Mouse (Mus musculus) monocyte, adult 5-6 weeks (primary cell): ENCODE results near the gene Arhgap4. TPM values are rescaled to one million over a fixed set of nuclear protein-coding genes. Genes with fewer than 3 reads are reported as not detected.
A peak's percentile ranks its signal among the peaks of the same experiment; 100 is the strongest.

Source experiments
- ATAC-seq: fragments of 153-309, 156-312 bp; replicated peaks from 2 replicates; pipeline ENCODE4 v1.8.0; 2017; ENCODE audit warnings: mild to moderate bottlenecking; ENCODE audit not compliant: low TSS enrichment, insufficient number of reproducible peaks, severe bottlenecking, poor library complexity, low FRiP score
- total RNA-seq: library from RNA; stranded (forward); fragments of 200-1000, 200-491, 200-594 nt; gene quantifications from 3 replicates; pipeline ENCODE4 v1.2.3, GENCODE M21; 2017

The Arhgap4 gene
- total RNA-seq = 164 to 232 TPM (median 166 TPM) in 3 replicates

DNA sequence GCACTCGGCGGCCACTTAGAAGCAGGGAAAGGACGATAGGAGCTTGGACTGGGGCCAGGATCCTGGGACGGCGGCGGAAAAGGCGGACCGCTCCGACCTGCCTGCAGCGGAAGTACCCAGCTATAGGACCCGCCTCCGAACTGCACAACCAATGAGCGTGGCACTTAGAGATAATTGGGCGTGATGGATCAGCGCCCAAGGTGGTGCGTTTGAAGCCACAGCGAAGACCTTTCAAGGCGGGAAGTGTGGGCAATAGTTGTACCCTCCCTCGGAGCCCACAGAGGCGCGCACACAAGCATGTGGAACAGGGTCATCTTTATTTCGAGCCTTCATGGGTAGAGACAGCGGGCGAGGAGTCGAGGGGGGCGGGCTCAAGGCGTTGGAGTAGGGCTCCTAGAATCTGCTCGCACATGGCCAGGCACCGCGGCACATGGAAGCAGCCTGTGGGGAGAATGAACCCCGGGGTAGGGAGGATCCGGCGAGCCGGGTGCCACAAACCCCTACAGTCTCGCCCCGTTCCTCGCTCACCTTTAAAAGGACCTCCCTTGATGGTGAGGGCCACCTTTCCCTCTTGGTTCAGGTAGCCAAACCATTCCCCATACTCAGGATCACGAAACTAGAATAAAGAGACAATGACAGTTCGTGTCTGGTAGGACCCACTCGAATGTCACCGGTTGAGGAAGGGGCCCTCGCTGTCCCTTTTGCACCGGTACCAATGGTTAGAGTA lies at the start of gene Arhgap4, which contains the start of gene Naa10:
Arhgap4 (minus strand) TSS at position 48 of the 727 bp plus-strand sequence.
Naa10 (minus strand) TSS at position 122 of the 727 bp plus-strand sequence.
- ATAC-seq = peak; percentile 99

DNA sequence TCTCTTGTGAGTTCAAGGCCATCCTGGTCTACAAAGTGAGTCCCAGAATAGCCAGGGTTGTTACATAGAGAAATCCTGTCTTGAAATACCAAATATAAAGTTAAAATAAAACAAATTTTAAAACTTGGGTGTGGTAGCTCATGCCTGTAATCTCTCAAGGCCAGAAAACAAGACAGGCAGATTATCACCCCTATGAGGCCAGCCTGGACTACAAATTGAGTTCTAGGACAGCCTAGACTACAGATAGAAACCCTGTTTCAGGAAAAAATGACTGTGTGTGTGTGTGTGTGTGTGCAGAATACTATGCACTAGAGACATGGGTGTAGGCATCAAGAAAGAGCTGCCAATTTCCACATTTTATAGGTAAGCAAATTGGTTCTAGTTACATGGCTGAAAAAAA lies 49.1 kb upstream of the Arhgap4 start:
- no peak for ATAC-seq

DNA sequence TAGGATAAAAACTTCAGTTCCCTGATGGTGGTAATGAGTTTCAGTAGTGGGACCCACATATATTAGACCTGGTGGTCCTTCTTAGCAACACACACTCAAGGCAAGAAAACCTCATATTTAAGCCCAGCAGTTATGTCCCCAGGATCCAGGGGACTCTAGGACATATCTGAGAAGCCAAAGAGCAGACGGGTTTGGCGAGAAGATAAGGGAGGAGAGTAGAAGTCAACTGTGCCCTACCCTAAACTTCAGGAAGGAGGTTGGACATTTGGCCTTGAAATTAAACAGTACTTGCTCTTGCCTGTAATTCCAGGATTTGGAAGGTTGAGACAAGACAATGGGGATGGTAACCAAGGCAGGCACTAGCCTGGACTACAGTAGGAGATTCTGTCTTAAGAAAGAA lies 48.1 kb upstream of the Arhgap4 start:
- no peak for ATAC-seq

DNA sequence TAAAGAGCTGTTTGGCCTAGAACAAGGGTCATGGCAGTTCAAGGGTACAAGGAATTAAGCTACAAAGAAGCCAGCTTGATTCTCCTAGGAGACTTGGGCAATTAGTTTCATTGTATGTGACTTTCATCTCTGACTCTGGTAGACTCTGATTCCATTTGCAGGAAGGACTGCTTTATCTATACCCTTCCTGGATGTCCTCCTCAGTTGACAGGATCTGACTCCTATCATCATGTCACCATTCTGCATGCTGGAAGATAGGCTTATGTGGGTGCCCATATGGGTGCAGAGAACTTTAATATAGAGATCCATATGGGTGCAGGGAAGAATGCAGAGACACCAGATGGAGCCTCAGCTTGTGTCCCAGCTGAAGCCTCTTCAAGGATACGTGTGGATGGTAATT lies 47.5 kb upstream of the Arhgap4 start:
- no peak for ATAC-seq

DNA sequence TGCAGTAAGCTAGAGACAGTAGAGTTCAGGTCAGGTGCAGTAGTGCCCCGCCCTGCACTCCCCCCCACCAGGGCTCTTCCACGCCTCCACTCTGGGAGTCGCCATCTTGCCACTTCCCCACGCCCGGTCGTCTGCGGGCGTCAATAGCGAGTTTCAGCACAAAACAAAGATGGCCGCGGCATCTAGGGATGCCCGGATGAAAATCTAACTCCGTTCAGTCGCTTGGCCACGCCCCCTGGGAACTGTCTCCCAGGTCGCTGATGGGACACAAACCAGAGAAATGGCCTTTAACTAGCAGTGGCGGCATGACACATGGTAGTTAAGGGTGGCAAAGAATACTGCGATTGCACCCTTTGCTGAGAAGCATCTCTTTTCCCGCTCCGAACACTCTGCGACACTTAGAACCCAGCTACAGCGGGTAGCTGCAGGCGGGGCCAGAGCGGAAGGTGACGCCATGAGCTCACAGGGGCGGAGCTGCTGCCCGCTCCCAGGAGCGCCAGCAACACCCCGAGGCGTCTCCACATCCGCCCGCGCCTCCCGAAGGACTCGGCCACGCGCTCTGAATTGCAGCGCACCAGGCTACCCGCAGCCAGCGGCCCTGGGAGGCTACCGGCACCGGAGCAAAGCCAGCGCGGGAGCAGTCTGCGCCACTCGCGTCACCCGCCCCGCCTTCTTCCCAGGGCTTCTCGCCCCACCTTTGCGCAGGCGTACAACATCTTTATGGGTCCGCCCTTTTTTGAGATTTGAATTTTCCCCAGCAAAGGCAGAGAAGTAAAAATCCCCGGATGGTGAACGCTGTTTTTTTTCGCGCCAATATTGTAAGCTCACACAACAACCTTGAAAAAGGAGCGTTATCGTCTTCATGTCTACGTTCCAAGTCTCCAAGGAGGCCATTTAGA lies 45.8 kb upstream of the Arhgap4 start:
- peak; percentile 32 for ATAC-seq

DNA sequence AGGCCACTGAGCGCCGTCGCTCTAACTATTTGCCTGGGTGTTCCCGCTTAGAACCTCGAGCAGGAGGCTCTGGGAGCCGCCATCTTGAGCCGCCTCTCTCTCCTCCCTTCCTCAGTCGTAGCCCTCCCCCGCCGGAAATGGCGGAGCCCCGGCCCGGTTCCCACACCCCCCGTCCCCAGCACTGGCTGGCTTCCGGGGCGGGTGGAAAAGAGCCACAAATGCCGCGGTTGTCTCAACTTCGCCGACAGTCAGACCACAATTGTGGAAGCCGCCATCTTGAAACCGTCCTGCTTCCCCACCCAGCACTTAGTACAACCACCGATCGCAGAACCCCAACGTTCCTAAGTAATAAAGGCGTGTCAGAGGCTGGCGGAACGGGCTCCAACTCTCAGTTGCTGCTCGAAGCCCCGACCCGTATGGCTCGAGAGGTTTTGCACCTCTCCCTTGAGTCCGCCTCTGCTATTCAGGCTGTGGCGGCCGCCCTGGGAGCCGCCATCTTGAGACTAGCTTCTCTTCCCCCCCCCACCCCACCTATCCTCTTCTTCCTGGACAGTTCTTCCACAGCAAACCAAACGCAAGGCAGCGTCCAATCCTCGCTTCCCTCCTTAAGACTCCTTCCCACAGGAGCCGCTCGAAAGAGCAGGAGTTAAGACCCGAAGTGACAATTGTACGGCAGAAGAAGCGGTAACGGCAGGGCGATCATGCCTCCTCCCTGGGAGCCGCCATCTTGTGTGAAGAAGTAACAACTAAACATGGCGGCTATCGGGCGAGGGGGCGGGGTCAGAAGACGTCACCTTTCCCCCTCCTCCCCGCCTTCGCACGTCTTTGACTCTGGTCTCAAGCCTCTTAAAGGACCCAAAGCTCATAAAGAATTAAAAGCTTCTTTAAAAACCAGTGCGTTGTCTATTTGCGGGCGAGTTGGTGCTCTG lies 44.8 kb upstream of the Arhgap4 start, which contains the start of gene Hcfc1:
Hcfc1 (minus strand) TSS at position 110 of the 929 bp plus-strand sequence.
- peak; percentile 57 for ATAC-seq

DNA sequence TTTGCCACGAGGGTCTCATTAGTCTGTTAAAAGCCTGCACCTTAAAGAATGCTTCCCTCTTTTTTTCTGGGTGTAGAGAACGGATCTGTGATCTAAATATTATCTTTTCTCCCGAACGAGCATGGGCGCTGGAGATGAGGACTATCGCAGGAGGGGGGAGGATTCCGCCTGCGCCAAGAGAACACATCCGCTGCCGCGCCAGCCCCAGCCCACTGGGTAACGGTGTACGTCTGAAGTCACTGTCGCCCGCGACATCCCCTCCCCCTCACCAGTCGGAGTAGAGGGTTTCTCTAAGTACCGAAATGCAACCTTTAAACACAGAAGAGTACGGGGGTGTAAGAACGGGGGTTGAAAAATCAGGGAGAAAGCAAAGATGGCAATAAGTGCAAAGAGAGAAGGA lies 43.6 kb upstream of the Arhgap4 start:
- no peak for ATAC-seq

DNA sequence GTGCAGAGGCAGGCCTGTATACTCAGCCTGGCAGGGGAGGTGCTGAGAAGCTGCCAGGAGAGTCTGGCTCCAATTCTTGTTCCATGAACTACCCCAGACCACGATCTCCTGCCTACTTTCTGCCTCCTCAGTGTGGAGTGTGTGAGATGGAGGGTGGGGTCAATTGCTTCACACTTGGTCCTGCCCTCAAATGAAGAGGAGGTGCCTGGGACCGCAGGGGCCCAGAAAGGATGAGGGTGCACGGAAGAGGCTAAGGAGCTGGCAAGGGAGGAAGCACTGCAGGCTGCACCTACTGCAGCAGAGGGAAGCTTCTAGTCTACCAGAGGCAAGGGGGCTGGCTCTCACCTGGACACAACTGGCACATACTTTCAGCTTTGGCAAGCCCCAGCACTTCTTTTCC lies 42.7 kb upstream of the Arhgap4 start:
- peak; percentile 54 for ATAC-seq

DNA sequence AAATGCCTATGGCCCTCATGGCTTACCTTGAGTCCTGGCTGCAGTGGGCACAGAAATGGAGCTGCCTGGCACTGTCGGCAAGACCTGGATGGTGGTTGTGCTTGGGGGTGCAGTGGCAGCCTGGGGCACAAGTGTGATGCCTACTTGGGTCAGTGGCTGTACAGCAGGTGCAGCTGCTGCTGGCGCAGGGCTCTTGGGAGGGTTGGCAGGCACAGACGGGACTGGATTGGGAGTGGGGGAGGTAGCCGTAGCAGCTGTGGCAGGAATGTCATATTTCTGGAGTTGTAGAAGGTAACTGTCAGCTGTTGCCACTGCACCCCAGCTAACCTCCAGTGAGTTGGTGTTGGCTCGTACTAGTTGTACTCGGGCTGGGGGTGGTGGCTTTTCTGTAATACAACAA lies 33.3 kb upstream of the Arhgap4 start:
- ATAC-seq = no peak

DNA sequence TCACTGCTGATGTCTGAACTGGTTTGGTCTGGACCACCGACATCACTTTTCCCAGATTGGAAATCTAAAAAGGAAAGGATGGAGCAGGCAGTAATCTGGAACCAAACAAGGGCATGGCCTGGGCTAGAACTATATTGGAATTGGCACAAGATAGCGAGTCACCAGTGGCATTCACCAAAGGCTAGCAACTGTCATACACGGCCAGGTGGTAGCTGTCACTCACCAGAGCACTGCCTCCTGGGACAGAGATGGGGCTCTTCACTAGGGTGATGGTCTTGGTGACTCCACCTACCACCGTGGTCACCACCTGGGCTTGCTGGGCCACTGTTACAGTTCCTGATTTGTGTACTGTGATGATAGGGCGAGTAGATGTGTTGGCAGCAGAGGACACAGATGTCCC lies 30.9 kb upstream of the Arhgap4 start:
- no peak for ATAC-seq

DNA sequence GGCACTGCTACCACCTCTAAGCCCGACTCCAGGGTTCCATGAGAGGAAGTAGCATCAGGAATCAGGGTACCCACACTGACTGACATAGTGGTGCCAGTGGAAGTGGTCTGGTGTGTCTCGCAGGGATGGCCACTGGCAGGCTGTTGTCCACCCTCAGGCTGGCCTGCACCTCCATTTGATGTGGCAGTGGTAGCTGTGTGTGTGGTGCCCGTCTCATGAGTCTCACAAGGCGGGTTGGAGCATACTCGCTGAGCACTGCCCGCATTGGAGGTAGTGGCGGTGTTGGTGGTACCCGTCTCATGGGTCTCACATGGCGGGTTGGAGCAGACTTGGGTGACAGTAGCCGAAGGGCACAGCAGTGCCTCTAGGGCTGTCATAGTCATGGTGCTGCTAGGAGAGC lies 27.7 kb upstream of the Arhgap4 start:
- no peak for ATAC-seq

DNA sequence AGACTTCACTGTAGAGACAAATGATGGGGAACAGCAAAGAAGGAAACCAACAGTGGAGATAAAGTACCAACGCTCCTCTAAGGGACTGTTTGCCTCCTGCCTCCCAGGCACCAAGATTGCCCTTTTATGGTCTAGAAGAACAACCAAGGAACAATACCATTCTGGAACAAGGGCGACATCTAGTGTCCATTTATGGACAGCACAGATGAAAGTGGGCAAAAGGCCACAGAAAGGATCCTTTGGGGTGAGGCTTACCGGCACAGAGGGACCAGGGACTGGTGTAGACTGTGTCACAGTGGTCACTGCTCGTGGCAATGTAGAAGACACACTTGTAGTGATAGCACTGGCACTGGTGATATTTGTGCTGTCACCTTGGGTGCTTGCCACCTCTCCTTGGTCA lies 27.0 kb upstream of the Arhgap4 start:
- peak; percentile 53 for ATAC-seq

DNA sequence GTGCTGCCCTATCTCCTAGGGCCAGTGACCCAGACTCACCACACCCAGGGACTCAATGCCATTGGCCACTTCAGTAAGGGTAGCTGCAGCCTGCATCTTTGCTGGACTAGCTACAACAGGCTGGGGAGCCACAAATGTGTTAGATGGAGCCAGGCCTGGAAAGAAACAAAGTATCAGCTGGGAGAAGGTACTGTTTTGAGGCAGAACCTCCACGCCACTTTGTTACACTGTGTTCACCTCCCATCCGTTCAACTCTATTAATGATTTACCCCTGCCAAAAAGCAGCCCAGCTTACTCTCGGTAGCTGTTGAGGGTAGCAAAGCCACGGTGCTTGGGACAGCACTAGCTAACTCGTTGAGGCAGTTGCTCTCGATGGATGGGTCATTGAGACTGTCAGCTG lies 25.2 kb upstream of the Arhgap4 start:
- no peak for ATAC-seq

DNA sequence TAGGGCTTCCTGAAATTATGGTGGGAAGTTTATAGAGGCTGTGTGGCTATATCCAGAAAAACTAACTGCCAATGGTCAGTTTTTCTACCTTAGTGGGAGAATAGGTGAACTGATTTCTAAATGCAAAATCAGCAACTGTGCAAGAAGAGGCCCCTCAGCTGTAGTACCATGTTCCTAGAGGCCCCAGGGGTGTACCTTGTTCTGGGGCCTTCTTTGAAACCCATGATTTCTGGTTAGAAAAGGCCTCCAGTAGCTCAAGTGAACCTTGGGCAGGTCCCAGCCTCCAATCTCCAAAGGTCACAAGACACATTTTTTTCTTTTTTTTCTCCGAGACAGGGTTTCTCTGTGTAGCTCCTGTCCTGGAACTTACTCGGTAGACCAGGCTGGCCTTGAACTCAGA lies 20.6 kb upstream of the Arhgap4 start:
- ATAC-seq = no peak

DNA sequence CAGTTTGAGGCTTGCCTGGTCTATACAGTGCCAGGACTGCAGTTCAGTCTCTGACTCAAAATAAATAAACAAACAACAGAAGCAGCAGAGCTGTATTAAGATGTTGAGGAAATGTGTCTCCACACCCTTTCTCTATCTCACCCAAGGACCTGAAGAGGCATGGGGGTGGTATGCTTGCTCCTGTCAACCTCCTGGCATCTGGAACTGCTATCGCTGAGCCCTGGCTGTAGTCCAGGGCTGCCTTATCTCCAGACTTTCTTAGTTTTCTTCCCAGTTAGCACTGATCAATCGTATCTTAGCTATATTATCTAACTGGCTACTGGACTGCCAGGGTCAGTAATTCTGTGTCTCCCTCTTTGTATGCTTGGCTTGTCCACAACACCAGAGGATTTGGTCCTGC lies 20.2 kb upstream of the Arhgap4 start:
- ATAC-seq = no peak

DNA sequence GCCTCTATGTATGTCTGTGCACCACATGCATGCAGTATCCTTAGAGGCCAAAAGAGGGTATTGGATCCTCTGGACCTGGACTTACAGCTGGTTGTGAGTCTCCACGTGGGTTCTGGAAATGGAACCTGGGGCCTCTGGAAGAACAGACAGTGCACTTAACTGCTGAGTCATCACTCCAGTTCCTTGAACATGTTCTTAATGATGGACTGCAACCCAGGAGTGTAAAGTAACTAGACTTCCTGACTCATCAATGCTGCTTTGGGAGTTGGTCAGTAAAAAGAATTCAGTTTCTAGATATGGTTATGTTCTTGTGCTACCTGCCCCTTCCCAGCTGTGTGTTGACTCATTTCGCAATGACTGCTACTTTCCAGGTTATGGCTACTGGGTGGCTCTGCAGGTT lies 10.2 kb upstream of the Arhgap4 start:
- ATAC-seq = no peak

DNA sequence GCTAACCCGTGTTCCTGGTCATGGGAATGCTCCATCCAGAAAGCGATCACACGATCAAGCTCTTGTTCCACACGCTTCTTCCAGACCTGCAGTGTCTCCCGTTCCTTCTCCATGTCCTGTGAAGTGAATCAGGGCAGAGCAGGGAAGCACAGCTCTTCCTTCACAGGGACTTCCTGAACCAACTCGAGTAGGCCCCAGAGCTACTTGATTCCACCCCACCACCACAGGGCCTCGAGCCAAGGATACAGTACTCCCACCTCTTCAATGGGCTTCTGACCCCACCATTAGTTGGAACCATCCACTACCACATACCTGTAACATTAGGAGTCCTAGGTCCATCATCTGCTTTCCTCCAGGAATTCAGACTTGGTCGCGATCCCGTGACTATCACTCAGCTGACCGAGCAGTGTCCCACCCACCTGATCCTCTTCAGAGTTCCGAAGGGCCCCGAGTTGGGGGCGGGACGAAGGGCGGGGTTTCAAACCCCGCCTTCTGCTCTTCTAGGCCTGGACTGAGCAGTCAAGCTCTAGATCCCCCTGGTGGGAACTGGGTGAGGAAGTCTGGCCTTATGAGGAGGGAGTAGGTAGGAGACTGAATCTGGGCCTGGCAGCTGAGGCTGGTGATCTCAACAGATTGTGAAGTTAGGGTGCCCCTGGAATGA lies 8.9 kb upstream of the Arhgap4 start, which contains the start of gene Renbp:
Renbp (minus strand) TSS at position 449 of the 661 bp plus-strand sequence.
- peak; percentile 76 for ATAC-seq

DNA sequence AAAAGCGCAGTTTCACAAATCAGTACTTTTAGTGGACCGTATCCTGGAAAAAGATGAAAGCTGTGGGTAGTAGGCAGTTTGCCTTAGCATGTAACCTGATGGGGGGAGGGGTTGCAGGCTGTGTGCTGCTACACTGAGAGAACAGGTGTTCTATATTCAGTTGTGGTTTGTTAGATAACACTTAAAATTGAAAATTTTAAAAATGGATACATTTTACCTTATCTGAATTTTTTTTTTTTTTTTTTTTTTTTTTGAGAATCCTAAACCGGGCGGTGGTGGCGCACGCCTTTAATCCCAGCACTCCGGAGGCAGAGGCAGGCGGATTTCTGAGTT lies 846 bp upstream of the Arhgap4 start:
- ATAC-seq = no peak
